Mouse (Mus musculus): ENCODE results near the gene 2410137M14Rik.
"Not testable (repeated sequence)": the region's sequence is repeated elsewhere in the genome, so short reads cannot be mapped to it uniquely, and the experiment has no call there.

Gene 2410137M14Rik

GRCm38 (mm10) chr17:36981221-36981813 is at the start of gene 2410137M14Rik:
2410137M14Rik (minus strand) TSS chr17:36981237.
- no peak for DNase-seq (ENCODE audit: low read depth)

GRCm38 (mm10) chr17:37029162-37029561 is 48.1 kb upstream of the 2410137M14Rik start:
- no peak for DNase-seq (ENCODE audit: low read depth)

- DNase-seq (ENCODE audit: low read depth) = peak; percentile 67
Observed at GRCm38 (mm10) chr17:37028683-37029120, 47.7 kb upstream of the 2410137M14Rik start.

- no peak for DNase-seq (ENCODE audit: low read depth)
Observed at GRCm38 (mm10) chr17:37028212-37028611, 47.2 kb upstream of the 2410137M14Rik start.

GRCm38 (mm10) chr17:37027486-37027885 is 46.4 kb upstream of the 2410137M14Rik start:
- DNase-seq (ENCODE audit: low read depth) = no peak

GRCm38 (mm10) chr17:37026425-37026824 is 45.4 kb upstream of the 2410137M14Rik start:
- no peak for DNase-seq (ENCODE audit: low read depth)

- DNase-seq (ENCODE audit: low read depth) = no peak
Observed at GRCm38 (mm10) chr17:37022628-37023576, 41.9 kb upstream of the 2410137M14Rik start, which contains the start of gene Mog. Mog (minus strand) TSS chr17:37023398.

GRCm38 (mm10) chr17:37019242-37019641 is 38.2 kb upstream of the 2410137M14Rik start:
- DNase-seq (ENCODE audit: low read depth) = not testable (repeated sequence)

GRCm38 (mm10) chr17:37018328-37018727 is 37.3 kb upstream of the 2410137M14Rik start:
- no peak for DNase-seq (ENCODE audit: low read depth)

- DNase-seq (ENCODE audit: low read depth) = no peak
Observed at GRCm38 (mm10) chr17:37016333-37016732, 35.3 kb upstream of the 2410137M14Rik start.

- no peak for DNase-seq (ENCODE audit: low read depth)
Observed at GRCm38 (mm10) chr17:37012141-37012540, 31.1 kb upstream of the 2410137M14Rik start.

GRCm38 (mm10) chr17:37011719-37012118 is 30.7 kb upstream of the 2410137M14Rik start:
- DNase-seq (ENCODE audit: low read depth) = no peak

GRCm38 (mm10) chr17:37009460-37010042 is 28.5 kb upstream of the 2410137M14Rik start:
- DNase-seq (ENCODE audit: low read depth) = no peak

- no peak for DNase-seq (ENCODE audit: low read depth)
Observed at GRCm38 (mm10) chr17:37008161-37008560, 27.1 kb upstream of the 2410137M14Rik start.

- no peak for DNase-seq (ENCODE audit: low read depth)
Observed at GRCm38 (mm10) chr17:37003366-37003765, 22.3 kb upstream of the 2410137M14Rik start.

GRCm38 (mm10) chr17:37002364-37003330 is 21.6 kb upstream of the 2410137M14Rik start:
- DNase-seq (ENCODE audit: low read depth) = no peak

GRCm38 (mm10) chr17:37000863-37001262 is 19.8 kb upstream of the 2410137M14Rik start, which contains the start of gene Zfp57:
Zfp57 (plus strand) TSS chr17:37001163.
- no peak for DNase-seq (ENCODE audit: low read depth)

- DNase-seq (ENCODE audit: low read depth) = no peak
Observed at GRCm38 (mm10) chr17:36998477-36998876, 17.4 kb upstream of the 2410137M14Rik start.

GRCm38 (mm10) chr17:36997033-36997735 is 16.1 kb upstream of the 2410137M14Rik start:
- peak; percentile 66 for DNase-seq (ENCODE audit: low read depth)

- DNase-seq (ENCODE audit: low read depth) = no peak
Observed at GRCm38 (mm10) chr17:36995448-36995847, 14.4 kb upstream of the 2410137M14Rik start.

- DNase-seq (ENCODE audit: low read depth) = no peak
Observed at GRCm38 (mm10) chr17:36994528-36994927, 13.5 kb upstream of the 2410137M14Rik start.

All from c-Kit-positive CD71-negative TER-119-negative erythroid progenitor cells, embryonic 14.5 days (primary cell).